Mouse (Mus musculus): Measurements from ENCODE around the gene Mvd.
A peak's percentile ranks its signal among the peaks of the same experiment; 100 is the strongest.

GRCm38 (mm10) chr8:122459218-122459900, 16.1 kb upstream of the Mvd start:
- TF ChIP-seq CTCF (IDR thresholded peaks at IDR 0.05; ENCODE audit: control insufficient read depth, insufficient read depth, low read length) (peak; percentile 21; the same call in 1 of the 2 replicates), POLR2A (IDR thresholded peaks at IDR 0.05; ENCODE audit: borderline replicate concordance, control insufficient read depth, low read depth, low read length) (no peak)

Measured in bone marrow, adult 2 months (tissue).